Mouse (Mus musculus): Measurements from ENCODE around the gene Ptn.

Gene Ptn

GRCm38 (mm10) chr6:36815992-36816391, 6.0 kb upstream of the Ptn start:
- in situ Hi-C loops (cut with MboI), result no loop called here

GRCm38 (mm10) chr6:36812666-36813515, 2.9 kb upstream of the Ptn start:
- in situ Hi-C loops (cut with MboI), result no loop called here

GRCm38 (mm10) chr6:36810448-36810847, 428 bp upstream of the Ptn start:
- in situ Hi-C loops (cut with MboI), result no loop called here

- in situ Hi-C loops (cut with MboI), result no loop called here
Measured at GRCm38 (mm10) chr6:36809311-36809726, 701 bp downstream of the Ptn start.

GRCm38 (mm10) chr6:36808306-36809058, 1.5 kb downstream of the Ptn start:
- in situ Hi-C loops (cut with MboI), result no loop called here

GRCm38 (mm10) chr6:36806906-36807305, 3.1 kb downstream of the Ptn start:
- in situ Hi-C loops (cut with MboI), result no loop called here

- in situ Hi-C loops (cut with MboI), result no loop called here
Measured at GRCm38 (mm10) chr6:36800309-36800946, 9.6 kb downstream of the Ptn start.

- in situ Hi-C loops (cut with MboI), result no loop called here
Measured at GRCm38 (mm10) chr6:36797066-36797655, 12.9 kb downstream of the Ptn start.

GRCm38 (mm10) chr6:36794535-36794934, 15.5 kb downstream of the Ptn start:
- in situ Hi-C loops (cut with MboI), result no loop called here

- in situ Hi-C loops (cut with MboI), result no loop called here
Measured at GRCm38 (mm10) chr6:36793775-36794174, 16.2 kb downstream of the Ptn start.

GRCm38 (mm10) chr6:36789261-36789660, 20.8 kb downstream of the Ptn start:
- in situ Hi-C loops (cut with MboI), result no loop called here

GRCm38 (mm10) chr6:36788576-36789191, 21.3 kb downstream of the Ptn start:
- in situ Hi-C loops (cut with MboI), result no loop called here

- in situ Hi-C loops (cut with MboI), result no loop called here
Measured at GRCm38 (mm10) chr6:36784682-36785208, 25.3 kb downstream of the Ptn start.

- in situ Hi-C loops (cut with MboI), result no loop called here
Measured at GRCm38 (mm10) chr6:36782481-36782880, 27.5 kb downstream of the Ptn start.

- in situ Hi-C loops (cut with MboI), result no loop called here
Measured at GRCm38 (mm10) chr6:36777567-36778337, 32.3 kb downstream of the Ptn start.

- in situ Hi-C loops (cut with MboI), result no loop called here
Measured at GRCm38 (mm10) chr6:36777039-36777438, 33.0 kb downstream of the Ptn start.

GRCm38 (mm10) chr6:36775647-36776360, 34.2 kb downstream of the Ptn start:
- in situ Hi-C loops (cut with MboI), result no loop called here

GRCm38 (mm10) chr6:36772541-36772940, 37.5 kb downstream of the Ptn start:
- in situ Hi-C loops (cut with MboI), result no loop called here

- in situ Hi-C loops (cut with MboI), result no loop called here
Measured at GRCm38 (mm10) chr6:36769012-36769411, 41.0 kb downstream of the Ptn start.

GRCm38 (mm10) chr6:36766941-36767340, 43.1 kb downstream of the Ptn start:
- in situ Hi-C loops (cut with MboI), result no loop called here

All from mature B cell (primary cell).